Mouse (Mus musculus) activated CD4-positive, CD25-positive, alpha-beta regulatory T cell, adult 9 weeks (primary cell): ENCODE data around the gene Fam174b. TPM values are rescaled to one million over a fixed set of nuclear protein-coding genes. Genes with fewer than 3 reads are reported as not detected.

Experiments used
- polyA plus RNA-seq: library from polyadenylated mRNA; unstranded; fragments of 100-300 nt; shearing (Covaris generic); gene quantifications from one replicate; pipeline ENCODE4 v1.2.1, GENCODE M21; 2017

Fam174b gene
- polyA plus RNA-seq, result 3.1 TPM

DNA sequence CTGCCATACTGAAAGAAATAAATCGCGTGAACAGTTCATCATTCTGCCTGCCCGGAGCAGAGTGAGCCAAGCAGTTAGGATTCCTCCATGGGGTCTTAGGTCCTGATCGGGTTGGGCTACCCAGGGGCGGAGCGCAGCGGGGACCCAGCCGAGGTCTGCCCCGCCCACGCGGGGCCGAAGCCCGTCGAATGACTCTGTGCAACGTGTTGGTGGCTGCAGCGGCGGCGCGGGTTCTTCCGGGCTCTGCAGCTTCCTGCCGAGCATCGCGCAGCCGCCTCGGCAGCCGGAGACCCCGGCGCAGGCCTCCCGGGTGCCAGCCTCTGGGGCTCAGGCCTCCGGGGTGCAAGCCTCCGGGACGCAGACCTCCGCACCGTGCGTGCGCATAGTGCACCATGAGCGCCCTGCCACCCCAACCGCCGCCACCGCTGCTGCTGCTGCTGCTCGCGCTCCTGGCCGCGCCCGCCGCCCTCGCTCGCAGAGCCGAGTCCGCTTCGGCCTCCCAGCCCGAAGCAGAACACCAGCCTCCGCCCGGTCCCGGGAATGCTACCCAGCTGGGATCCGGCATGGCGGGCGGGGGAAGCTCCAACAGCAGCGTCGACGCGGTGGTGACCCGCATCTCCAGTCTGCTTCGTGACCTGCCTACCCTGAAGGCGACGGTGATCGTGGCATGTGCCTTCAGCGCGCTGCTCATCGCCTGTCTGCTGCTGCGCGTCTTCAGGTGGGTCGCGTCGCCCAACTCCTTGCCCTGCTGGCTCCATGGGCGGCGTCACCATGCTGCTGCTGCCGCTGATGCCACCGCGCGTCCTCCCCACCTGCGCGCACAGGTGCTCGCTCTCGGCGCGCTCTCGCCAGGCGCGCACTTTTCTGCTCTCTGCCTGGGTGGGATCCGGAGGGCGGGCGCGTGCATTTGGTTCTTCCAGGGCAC, at the start of gene Fam174b:
Gene Fam174b, plus strand, starts transcription at position 192 of the 925 bp plus-strand sequence.

Other genes with a start within 250 kb of the Fam174b start
- gene Chd2, start 198.5 kb upstream of the Fam174b start, polyA plus RNA-seq, result 243 TPM